Mouse (Mus musculus): ENCODE results near the gene Ifnlr1.

The Ifnlr1 gene

GRCm38 (mm10) chr4:135743520-135743919 is 57.4 kb downstream of the Ifnlr1 start:
- no peak for DNase-seq (ENCODE audit: low spot score in 2 of 2)

- no peak for DNase-seq (ENCODE audit: low spot score in 2 of 2)
These were observed 58.8 kb downstream of the Ifnlr1 start for GRCm38 (mm10) chr4:135744726-135745448.

- no peak for DNase-seq (ENCODE audit: low spot score in 2 of 2)
These were observed 59.5 kb downstream of the Ifnlr1 start for GRCm38 (mm10) chr4:135745613-135746012.

GRCm38 (mm10) chr4:135750896-135751295 is 64.8 kb downstream of the Ifnlr1 start:
- no peak for DNase-seq (ENCODE audit: low spot score in 2 of 2)

GRCm38 (mm10) chr4:135752106-135752778 is 66.2 kb downstream of the Ifnlr1 start:
- DNase-seq (ENCODE audit: low spot score in 2 of 2) = no peak

- DNase-seq (ENCODE audit: low spot score in 2 of 2) = no peak
These were observed 66.7 kb downstream of the Ifnlr1 start for GRCm38 (mm10) chr4:135752779-135753164.
